Mouse (Mus musculus): ENCODE data around the gene Itpkc.

Gene Itpkc

GRCm38 (mm10) chr7:27192434-27192833, 36.0 kb downstream of the Itpkc start:
- no peak for DNase-seq (ENCODE audit: low read depth, low spot score)

DNA sequence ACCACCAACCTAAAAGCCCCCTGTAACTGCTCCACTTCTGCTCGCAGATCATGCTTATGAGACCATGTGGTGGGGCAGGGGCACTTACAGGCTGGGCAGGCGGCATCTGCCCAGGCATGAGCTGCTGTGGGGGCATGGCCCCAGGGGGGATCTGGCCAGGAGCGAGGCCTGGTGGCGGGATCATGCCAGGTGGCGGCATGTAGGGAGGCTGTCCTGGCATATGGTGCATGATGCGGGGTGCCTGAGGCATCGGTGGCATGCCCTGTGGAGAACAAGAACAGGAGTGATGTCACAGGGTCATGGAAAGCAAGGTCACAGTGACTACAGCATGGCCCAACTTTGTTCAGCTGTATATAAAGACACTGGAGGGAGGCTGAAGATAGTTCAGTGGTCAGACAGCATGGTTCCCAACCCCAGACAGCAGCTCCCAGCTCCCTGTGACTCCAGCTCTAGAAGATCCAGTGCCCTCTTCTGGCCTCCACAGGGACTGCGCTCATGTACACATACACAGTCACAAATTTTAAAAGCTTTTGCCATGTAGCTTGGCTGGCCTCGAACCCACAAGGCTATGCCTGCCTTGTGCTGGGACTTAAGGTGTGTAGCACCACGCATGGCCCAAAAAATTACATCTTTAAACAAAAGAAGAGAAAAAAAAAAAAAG, 39.1 kb downstream of the Itpkc start:
- no peak for DNase-seq (ENCODE audit: low read depth, low spot score)

GRCm38 (mm10) chr7:27185986-27186385, 42.5 kb downstream of the Itpkc start:
- no peak for DNase-seq (ENCODE audit: low read depth, low spot score)

DNA sequence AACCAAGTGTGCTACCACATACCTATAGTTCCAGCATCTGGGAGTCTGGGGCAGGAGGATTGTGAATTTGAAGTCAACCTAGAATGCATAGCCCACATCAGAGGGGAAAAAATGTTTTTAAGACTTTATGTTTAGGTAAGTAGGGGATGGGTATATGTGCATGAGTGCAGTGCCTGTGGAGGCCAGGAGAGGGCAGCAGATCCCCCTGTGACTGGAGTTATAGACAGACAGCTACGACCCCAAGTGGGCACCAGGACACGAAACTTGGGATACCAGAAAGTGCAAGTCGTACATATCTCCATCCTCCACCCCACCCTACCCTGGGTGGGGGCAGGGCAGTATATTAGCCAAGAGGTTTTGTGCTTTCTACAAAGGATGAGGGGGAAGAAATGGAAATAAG, 43.5 kb downstream of the Itpkc start:
- peak; percentile 47 for DNase-seq (ENCODE audit: low read depth, low spot score)

GRCm38 (mm10) chr7:27182498-27182897, 46.0 kb downstream of the Itpkc start:
- no peak for DNase-seq (ENCODE audit: low read depth, low spot score)

- DNase-seq (ENCODE audit: low read depth, low spot score) = no peak
Measured at GRCm38 (mm10) chr7:27180837-27181695, 47.4 kb downstream of the Itpkc start, which contains the start of the genes Gm21983 and Mia. Gm21983 (minus strand) TSS chr7:27181086. Mia (minus strand) TSS chr7:27181157.

GRCm38 (mm10) chr7:27180036-27180435, 48.4 kb downstream of the Itpkc start:
- DNase-seq (ENCODE audit: low read depth, low spot score) = no peak

- no peak for DNase-seq (ENCODE audit: low read depth, low spot score)
Measured at GRCm38 (mm10) chr7:27179217-27179918, 49.1 kb downstream of the Itpkc start.

DNA sequence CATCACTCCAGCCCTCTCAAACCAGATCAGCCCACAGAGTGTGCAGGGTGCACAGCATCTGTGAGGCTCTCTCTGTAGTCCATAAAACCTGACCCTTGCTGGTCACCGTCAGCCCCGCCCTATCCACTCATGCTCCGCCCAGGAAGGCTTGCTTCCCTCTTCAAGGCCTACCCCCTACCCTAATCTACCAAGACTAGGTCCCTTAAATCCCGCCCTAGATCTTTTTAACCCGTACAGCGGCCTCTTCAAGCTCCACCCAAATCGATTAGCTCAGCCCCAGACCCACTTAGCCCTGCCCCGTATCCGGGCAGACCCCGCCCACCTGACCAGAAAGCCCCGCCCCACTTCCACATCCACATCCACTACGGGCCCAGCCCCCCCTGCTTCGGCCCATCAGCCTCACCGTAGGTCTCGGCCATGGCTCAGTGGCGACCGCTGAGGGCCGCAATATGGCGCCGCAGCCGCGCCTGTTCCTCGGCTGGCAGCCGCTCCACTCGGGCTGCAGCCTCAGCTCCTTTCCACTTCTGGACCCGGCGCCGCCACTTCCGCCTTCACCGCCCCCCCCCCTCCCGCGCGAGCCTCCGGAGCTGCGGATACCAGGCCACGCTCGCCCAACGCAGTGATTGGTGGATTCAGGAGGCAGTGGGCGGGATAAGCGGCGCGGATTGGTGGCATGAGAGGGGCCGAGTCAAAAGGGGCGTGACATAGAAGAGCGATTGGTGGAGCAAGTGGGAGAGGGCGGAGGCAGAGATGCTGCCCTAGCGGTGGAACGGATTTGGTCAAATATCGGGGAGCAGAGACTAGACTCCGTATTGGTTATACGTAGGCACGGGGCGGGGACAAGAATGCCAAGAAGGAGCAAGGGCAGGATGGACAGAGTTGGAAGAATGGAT, 49.9 kb downstream of the Itpkc start, which contains the start of gene Rab4b:
Gene Rab4b, minus strand, starts transcription at position 573 of the 893 bp plus-strand sequence.
- peak; percentile 100 for DNase-seq (ENCODE audit: low read depth, low spot score)

DNA sequence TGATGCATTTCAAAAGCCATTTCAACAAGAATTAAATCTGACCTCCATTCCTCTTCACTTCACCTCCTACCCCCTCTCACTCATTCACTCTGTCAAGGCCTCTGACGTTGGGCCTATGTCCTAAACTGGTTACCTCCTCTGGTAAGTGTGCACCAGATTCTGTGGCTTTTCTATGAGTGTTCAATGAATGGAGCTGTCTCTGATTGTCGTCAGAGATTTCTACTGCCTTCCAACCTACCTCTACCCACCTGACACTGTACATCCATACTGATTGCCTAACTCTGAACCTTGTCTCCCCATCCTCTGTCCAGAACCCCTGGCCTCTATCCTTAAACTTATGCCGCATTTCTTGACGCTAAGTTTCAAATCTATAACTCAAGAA, 50.5 kb downstream of the Itpkc start:
- DNase-seq (ENCODE audit: low read depth, low spot score) = no peak

- DNase-seq (ENCODE audit: low read depth, low spot score) = no peak
Measured at GRCm38 (mm10) chr7:27174896-27175295, 53.6 kb downstream of the Itpkc start.

DNA sequence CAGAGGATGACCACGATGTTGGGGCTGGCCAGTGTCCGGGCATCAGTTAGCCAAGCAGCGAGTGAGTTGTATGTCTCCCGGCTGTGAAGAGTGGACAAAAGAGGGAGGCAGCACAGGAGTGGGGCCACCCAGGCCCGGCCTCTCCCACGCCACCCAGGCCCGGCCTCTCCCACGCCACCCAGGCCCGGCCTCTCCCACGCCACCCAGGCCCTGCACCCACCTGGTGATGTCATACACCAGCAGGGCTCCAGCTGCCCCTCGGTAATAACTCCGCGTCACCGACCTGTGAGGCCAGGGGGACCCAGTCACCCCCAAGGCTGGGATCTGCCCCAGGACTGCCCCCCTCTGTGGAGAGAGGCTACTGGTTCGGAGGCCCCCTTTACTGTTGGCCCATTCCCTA, 54.0 kb downstream of the Itpkc start:
- no peak for DNase-seq (ENCODE audit: low read depth, low spot score)

GRCm38 (mm10) chr7:27170981-27171380, 57.5 kb downstream of the Itpkc start:
- no peak for DNase-seq (ENCODE audit: low read depth, low spot score)

DNA sequence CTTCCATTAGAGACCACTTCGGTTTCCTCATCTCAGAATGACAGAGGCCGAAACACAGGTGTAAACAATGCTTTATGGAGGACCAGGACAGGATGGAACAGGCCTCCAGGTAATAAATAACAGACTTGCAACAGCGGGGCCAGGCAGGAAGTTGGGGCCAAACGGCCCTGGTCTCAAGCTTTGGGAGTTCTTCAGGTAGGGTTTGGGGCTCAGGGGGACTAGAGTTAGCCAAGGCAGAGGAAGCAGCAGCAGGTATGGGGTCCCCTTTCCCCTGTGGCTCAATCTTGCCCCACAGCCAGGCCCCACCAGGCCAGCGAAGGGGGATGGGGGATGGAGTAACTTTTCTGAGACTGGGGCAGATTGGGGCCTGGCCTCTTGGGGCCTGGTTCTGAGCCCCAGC, 60.1 kb downstream of the Itpkc start:
- no peak for DNase-seq (ENCODE audit: low read depth, low spot score)

- no peak for DNase-seq (ENCODE audit: low read depth, low spot score)
Measured at GRCm38 (mm10) chr7:27167475-27168094, 60.9 kb downstream of the Itpkc start.

- DNase-seq (ENCODE audit: low read depth, low spot score) = peak; percentile 95
Measured at GRCm38 (mm10) chr7:27166614-27167474, 61.6 kb downstream of the Itpkc start, which contains the start of gene Egln2. Egln2 (minus strand) TSS chr7:27166802.

GRCm38 (mm10) chr7:27166229-27166613, 62.2 kb downstream of the Itpkc start:
- peak; percentile 89 for DNase-seq (ENCODE audit: low read depth, low spot score)

DNA sequence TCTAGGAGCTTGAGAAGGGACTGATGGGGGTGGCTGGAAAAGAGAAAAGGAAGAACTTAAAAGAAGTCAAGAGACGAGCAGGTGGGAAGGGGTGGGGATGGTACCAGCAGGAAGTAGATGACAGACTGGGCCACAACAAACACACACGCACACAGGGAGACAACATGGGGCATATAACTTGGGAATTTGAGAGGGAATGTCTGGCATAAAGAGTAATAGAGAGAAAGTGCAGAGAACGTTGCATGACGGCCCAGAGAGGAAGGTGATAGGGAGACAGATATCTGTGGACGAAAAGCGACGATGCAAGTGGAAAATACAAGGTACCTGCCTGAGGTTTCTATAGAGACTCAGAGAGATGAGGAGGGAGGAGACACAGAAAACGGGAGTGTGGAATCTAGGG, 62.8 kb downstream of the Itpkc start:
- no peak for DNase-seq (ENCODE audit: low read depth, low spot score)

DNA sequence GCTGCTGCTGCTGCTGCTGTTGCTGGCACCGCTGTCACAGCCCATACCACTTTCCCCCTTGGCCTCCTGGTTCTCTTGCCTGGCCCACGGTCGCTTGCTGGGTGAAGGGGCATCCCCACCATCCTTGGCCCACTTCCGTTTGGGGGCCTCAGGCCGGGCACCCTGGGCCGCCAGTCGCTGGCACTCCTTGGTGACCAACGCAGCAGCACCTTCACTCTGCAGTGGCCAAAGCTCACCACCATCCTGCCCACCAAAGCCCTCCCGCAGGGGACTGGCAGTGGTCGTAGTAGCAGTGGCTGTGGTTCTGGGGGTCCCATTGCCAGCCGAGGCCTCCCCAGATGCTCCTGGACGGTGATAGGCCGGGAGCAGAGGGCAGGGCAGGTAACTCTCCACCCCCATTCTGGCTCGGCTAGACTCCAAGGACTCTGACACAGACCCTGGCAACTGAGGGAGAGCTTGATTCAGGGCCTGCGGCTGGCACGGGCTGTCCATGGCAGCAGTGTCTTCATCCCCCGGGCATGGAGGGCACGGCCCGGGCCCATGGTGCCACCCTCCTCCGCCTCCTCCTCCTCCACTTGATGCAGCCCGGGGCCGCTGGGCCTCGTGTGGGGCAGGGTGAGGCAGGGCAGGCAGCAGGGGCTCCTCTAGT, 63.3 kb downstream of the Itpkc start:
- DNase-seq (ENCODE audit: low read depth, low spot score) = no peak
